Mouse (Mus musculus) intestine, embryonic 14.5 days (tissue): Measurements from ENCODE around the gene Olfr781. TPM values are rescaled to one million over a fixed set of nuclear protein-coding genes. Genes with fewer than 3 reads are reported as not detected.
"Not testable (repeated sequence)": the region's sequence is repeated elsewhere in the genome, so short reads cannot be mapped to it uniquely, and the experiment has no call there.

ENCODE experiments used
- ATAC-seq: fragments of 200-750 bp; cut with Nextera tagmentation; replicated peaks from 2 replicates; pipeline ENCODE4 v1.8.0; 2017; ENCODE audit warnings: low read depth, moderate number of reproducible peaks, moderate TSS enrichment, moderate library complexity; ENCODE audit not compliant: low FRiP score, low TSS enrichment
- DNase-seq: peaks from one replicate; pipeline ENCODE4 v3.0.0-alpha.2; 2018; ENCODE audit warnings: low spot score
- H3K27ac ChIP-seq: fragments of 300-500 bp; sonication (generic); 2 replicates; pipeline ENCODE4 v1.5.1; 2014; ENCODE audit warnings: low read depth, mild to moderate bottlenecking, control low read depth
- H3K27me3 ChIP-seq: fragments of 300-500 bp; sonication (generic); replicated peaks from 2 replicates; pipeline ENCODE4 v1.6.1; 2014; ENCODE audit warnings: low read length, control low read depth; ENCODE audit not compliant: control insufficient read depth, insufficient read depth
- H3K36me3 ChIP-seq: fragments of 300-500 bp; sonication (generic); 2 replicates; pipeline ENCODE4 v1.6.1; 2014; ENCODE audit warnings: low read length, control low read depth; ENCODE audit not compliant: control insufficient read depth, insufficient read depth
- H3K4me1 ChIP-seq: fragments of 300-500 bp; sonication (generic); replicated peaks from 2 replicates; pipeline ENCODE4 v1.6.1; 2014; ENCODE audit warnings: low read length, control low read depth, mixed read lengths; ENCODE audit not compliant: control insufficient read depth, insufficient read depth
- H3K4me2 ChIP-seq: fragments of 300-500 bp; sonication (generic); 2 replicates; pipeline ENCODE4 v1.6.1; 2014; ENCODE audit warnings: low read length
- H3K4me3 ChIP-seq: fragments of 300-500 bp; sonication (generic); 2 replicates; pipeline ENCODE4 v1.5.1; 2014; ENCODE audit warnings: low read depth, low read length, control low read depth, mixed read lengths
- H3K9ac ChIP-seq: fragments of 300-500 bp; sonication (generic); 2 replicates; pipeline ENCODE4 v1.6.1; 2014; ENCODE audit warnings: mild to moderate bottlenecking, low read length
- H3K9me3 ChIP-seq: fragments of 300-500 bp; sonication (generic); 2 replicates; pipeline ENCODE4 v1.6.1; 2016; ENCODE audit warnings: low read length, control low read depth; ENCODE audit not compliant: control insufficient read depth
- WGBS: fragments of 180-500 bp; shearing (Covaris S2); extraction: QIAGEN DNeasy Blood & Tissue Kit; methylation state at CpG from one replicate; pipeline ENCODE4 v1.1.7; 2014; 5-methylcytosine and 5-hydroxymethylcytosine counted together
- polyA plus RNA-seq: library from polyadenylated mRNA; unstranded; fragments of >200 nt; fragmentation: Nextera tagmentation; extraction: Ambion mirVana; gene quantifications from 2 replicates; pipeline ENCODE4 v1.2.1, GENCODE M21; 2014

Olfr781 gene
- not detected in 2 replicates for polyA plus RNA-seq

DNA sequence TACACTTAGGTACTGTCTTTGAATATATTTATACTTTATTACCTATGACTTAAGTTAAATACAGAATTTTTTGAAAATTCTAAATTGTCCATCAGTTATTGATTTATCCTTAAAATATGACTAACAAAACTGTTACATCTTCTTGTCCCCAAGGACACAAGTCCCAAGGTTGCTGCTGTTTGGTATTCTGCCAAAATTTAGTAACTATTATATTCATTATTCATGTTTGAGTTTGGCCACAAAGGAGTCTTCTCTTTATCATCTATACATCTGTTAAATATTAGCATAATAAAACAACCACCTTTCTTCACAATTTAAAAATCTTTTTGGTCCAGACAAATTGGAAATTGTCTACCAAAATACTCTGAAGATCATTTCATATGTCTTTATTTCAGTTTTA is at the start of gene Olfr781:
Gene Olfr781 (plus strand): TSS at position 301 of the 400 bp plus-strand sequence.
- no peaks in the 10 kb centered on the region for H3K4me1 ChIP-seq
- no peak within 1 kb of the TSS for H3K9ac ChIP-seq
- DNase-seq (no peak), ATAC-seq (no peak)
- no peak within 1 kb of the TSS for H3K27ac ChIP-seq
- no peaks in the 10 kb centered on the region for H3K27me3 ChIP-seq
- no peaks in the 10 kb centered on the region for H3K36me3 ChIP-seq
- H3K4me3 ChIP-seq, result no peak within 1 kb of the TSS
- no peaks in the 10 kb centered on the region for H3K9me3 ChIP-seq
- no peak within 1 kb of the TSS for H3K4me2 ChIP-seq

DNA sequence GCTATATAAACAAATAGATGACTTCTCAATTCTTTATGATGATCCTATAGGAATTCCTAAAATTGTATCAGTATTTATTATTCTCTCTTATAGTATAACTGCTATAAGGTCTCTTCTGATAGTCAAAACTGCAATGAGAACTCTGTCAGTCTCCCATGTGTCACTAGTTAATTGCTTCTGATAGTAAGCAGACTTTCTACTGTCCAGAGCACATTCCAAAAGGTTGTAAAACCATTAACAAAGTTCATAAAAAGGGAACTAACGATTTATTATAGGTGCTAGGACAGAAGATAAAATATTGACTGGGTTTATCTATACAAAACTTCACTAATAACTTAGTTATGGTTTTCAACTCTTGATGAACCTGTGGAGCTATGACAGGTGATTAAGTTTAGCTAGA is 15.7 kb upstream of the Olfr781 start:
- H3K4me3 ChIP-seq, H3K9ac ChIP-seq, H3K27me3 ChIP-seq, H3K36me3 ChIP-seq, DNase-seq, H3K27ac ChIP-seq, H3K4me2 ChIP-seq, ATAC-seq, H3K4me1 ChIP-seq, H3K9me3 ChIP-seq: not testable (repeated sequence)
- 30% methylated on average over 1 of the region's 1 CpGs for WGBS

DNA sequence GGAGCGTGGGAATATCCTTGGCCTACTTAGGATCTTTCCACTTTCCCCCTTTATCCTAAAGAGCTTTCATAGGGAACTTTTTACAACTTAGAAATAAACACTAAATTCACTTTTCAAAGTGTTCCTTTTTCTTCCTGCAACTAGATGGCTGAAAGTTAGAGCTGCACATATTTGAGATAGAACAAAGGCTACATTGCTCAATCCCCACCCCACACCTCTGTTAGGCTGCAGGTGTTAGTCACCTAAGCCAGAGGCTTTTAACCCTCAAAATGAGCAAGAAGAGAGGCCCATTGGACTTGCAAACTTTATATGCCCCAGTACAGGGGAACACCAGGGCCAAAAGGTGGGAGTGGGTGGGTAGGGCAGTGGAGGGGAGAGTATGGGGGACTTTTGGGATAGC is 15.1 kb upstream of the Olfr781 start:
- not testable (repeated sequence) for H3K4me2 ChIP-seq, H3K27ac ChIP-seq, DNase-seq, H3K27me3 ChIP-seq, H3K4me1 ChIP-seq, H3K9ac ChIP-seq, H3K4me3 ChIP-seq, ATAC-seq, H3K9me3 ChIP-seq, H3K36me3 ChIP-seq
- no CpG with 5 or more reads among the region's 1 CpGs for WGBS

DNA sequence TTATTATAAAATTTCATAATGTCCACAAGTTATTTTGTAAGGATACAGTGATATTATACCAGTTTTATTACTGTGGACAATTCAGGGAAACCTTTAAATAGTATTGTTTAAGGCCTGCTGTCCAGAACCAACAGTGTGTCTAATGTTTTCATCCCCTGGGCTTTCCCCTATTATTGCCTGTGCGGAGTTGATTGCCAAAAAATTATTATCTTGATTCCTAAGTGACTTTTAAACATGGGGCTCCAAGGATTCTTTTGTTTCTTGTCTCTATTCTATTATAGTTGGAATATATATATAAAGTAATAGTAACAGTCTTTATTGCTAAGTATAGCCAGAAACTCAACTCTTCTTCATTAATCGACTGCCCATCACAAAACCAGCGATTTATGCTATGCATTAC is 10.8 kb upstream of the Olfr781 start, which contains the start of gene Olfr780:
Gene Olfr780 (plus strand): TSS at position 301 of the 400 bp plus-strand sequence.
- H3K9me3 ChIP-seq, result no peaks in the 10 kb centered on the region
- no peak within 1 kb of the TSS for H3K4me3 ChIP-seq
- 84% methylated on average over 3 of the region's 3 CpGs for WGBS
- H3K36me3 ChIP-seq, result no peaks in the 10 kb centered on the region
- no peak within 1 kb of the TSS for H3K27ac ChIP-seq
- DNase-seq, result no peak
- no peak within 1 kb of the TSS for H3K4me2 ChIP-seq
- no peaks in the 10 kb centered on the region for H3K4me1 ChIP-seq
- no peaks in the 10 kb centered on the region for H3K27me3 ChIP-seq
- ATAC-seq, result no peak
- H3K9ac ChIP-seq, result no peak within 1 kb of the TSS

GRCm38 (mm10) chr10:129348550-129348949 is 19.9 kb downstream of the Olfr781 start, which contains the start of gene Olfr782:
Gene Olfr782 (plus strand): TSS chr10:129348850.
- no peak within 1 kb of the TSS for H3K9ac ChIP-seq
- no peak within 1 kb of the TSS for H3K4me3 ChIP-seq
- 85% methylated on average over 3 of the region's 3 CpGs for WGBS
- DNase-seq, result no peak
- no peak within 1 kb of the TSS for H3K27ac ChIP-seq
- no peaks in the 10 kb centered on the region for H3K4me1 ChIP-seq
- ATAC-seq, result no peak
- H3K27me3 ChIP-seq, result no peaks in the 10 kb centered on the region
- no peaks in the 10 kb centered on the region for H3K36me3 ChIP-seq
- H3K4me2 ChIP-seq, result no peak within 1 kb of the TSS
- no peaks in the 10 kb centered on the region for H3K9me3 ChIP-seq

GRCm38 (mm10) chr10:129352475-129352874 is 23.8 kb downstream of the Olfr781 start:
- 52% methylated on average over 2 of the region's 2 CpGs for WGBS
- H3K4me3 ChIP-seq, ATAC-seq, DNase-seq, H3K36me3 ChIP-seq, H3K27me3 ChIP-seq, H3K27ac ChIP-seq, H3K9me3 ChIP-seq, H3K9ac ChIP-seq, H3K4me1 ChIP-seq, H3K4me2 ChIP-seq: not testable (repeated sequence)

DNA sequence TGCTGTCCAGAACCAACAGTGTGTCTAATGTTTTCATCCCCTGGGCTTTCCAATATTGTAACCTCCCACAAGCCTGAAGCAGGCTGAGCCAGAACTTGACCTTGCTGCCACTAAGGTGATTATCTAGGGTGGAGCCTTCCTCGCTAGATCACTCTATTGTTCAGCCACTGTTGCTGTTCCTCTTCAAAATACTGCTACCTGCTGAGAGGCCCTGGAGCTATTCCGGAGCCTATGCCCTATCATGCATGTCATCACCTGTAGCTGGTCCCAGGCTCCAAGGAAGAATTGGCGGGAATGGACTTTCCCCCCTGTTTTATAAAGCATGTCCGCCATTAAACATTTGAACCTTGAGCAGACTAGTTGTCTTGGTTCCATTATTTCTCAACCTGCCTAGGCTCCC is 27.8 kb downstream of the Olfr781 start:
- H3K27ac ChIP-seq, H3K9ac ChIP-seq, H3K9me3 ChIP-seq, H3K4me1 ChIP-seq, H3K4me3 ChIP-seq, H3K4me2 ChIP-seq, H3K27me3 ChIP-seq, ATAC-seq, H3K36me3 ChIP-seq, DNase-seq: not testable (repeated sequence)
- WGBS, result 86% methylated on average over 4 of the region's 4 CpGs

GRCm38 (mm10) chr10:129357307-129357706 is 28.7 kb downstream of the Olfr781 start:
- Histone ChIP-seq H3K27ac (no peak overlapping the region), H3K27me3 (no peaks in the 10 kb centered on the region), H3K36me3 (no peaks in the 10 kb centered on the region), H3K4me1 (no peaks in the 10 kb centered on the region), H3K4me2 (no peak overlapping the region), H3K4me3 (no peak overlapping the region), H3K9me3 (no peaks in the 10 kb centered on the region), H3K9ac (no peak overlapping the region)
- 61% methylated on average over 5 of the region's 5 CpGs for WGBS
- DNase-seq (no peak), ATAC-seq (no peak)

GRCm38 (mm10) chr10:129374051-129374450 is 45.4 kb downstream of the Olfr781 start:
- not testable (repeated sequence) for H3K4me1 ChIP-seq, H3K27ac ChIP-seq, H3K4me3 ChIP-seq, H3K27me3 ChIP-seq, H3K9me3 ChIP-seq, H3K9ac ChIP-seq, H3K36me3 ChIP-seq, H3K4me2 ChIP-seq, ATAC-seq, DNase-seq
- WGBS, result 83% methylated on average over 5 of the region's 5 CpGs
